Mouse (Mus musculus) midbrain, embryonic 11.5 days (tissue): ENCODE data around the gene 4930583I09Rik. TPM values are rescaled to one million over a fixed set of nuclear protein-coding genes. Genes with fewer than 3 reads are reported as not detected.

Experiments
- ATAC-seq: fragments of 200-750 bp; cut with Nextera tagmentation; 2 replicates; pipeline ENCODE4 v1.8.0; 2017; ENCODE audit warnings: moderate TSS enrichment, moderate library complexity; ENCODE audit not compliant: low FRiP score
- DNase-seq: peaks from one replicate; pipeline ENCODE4 v3.0.0; 2015; ENCODE audit warnings: low spot score; ENCODE audit errors: missing footprints
- H3K27ac ChIP-seq: fragments of 300-500 bp; sonication (generic); 2 replicates; pipeline ENCODE4 v1.5.1; 2014; ENCODE audit warnings: low read depth, low read length
- H3K27me3 ChIP-seq: fragments of 300-500 bp; sonication (generic); 2 replicates; pipeline ENCODE4 v1.6.1; 2014; ENCODE audit warnings: mild to moderate bottlenecking, low read length, moderate library complexity, mixed read lengths; ENCODE audit not compliant: control insufficient read depth, insufficient read depth
- H3K36me3 ChIP-seq: fragments of 300-500 bp; sonication (generic); 2 replicates; pipeline ENCODE4 v1.6.1; 2014; ENCODE audit warnings: mild to moderate bottlenecking, low read length, moderate library complexity, mixed read lengths; ENCODE audit not compliant: control insufficient read depth, insufficient read depth
- H3K4me1 ChIP-seq: fragments of 300-500 bp; sonication (generic); 2 replicates; pipeline ENCODE4 v1.6.1; 2014; ENCODE audit warnings: low read length; ENCODE audit not compliant: control insufficient read depth, insufficient read depth
- H3K4me2 ChIP-seq: fragments of 300-500 bp; sonication (generic); 2 replicates; pipeline ENCODE4 v1.6.1; 2014; ENCODE audit warnings: mild to moderate bottlenecking, moderate library complexity
- H3K4me3 ChIP-seq: fragments of 300-500 bp; sonication (generic); 2 replicates; pipeline ENCODE4 v1.5.1; 2014; ENCODE audit warnings: low read depth, low read length
- H3K9ac ChIP-seq: fragments of 300-500 bp; sonication (generic); 2 replicates; pipeline ENCODE4 v1.6.1; 2014; ENCODE audit warnings: low read length
- H3K9me3 ChIP-seq: fragments of 300-500 bp; sonication (generic); 2 replicates; pipeline ENCODE4 v1.6.1; 2016; ENCODE audit warnings: low read length; ENCODE audit not compliant: control insufficient read depth
- WGBS: fragments of 180-500 bp; shearing (Covaris S2); extraction: QIAGEN DNeasy Blood & Tissue Kit; methylation state at CpG from one replicate; pipeline ENCODE4 v1.1.7; 2014; 5-methylcytosine and 5-hydroxymethylcytosine counted together
- polyA plus RNA-seq: library from polyadenylated mRNA; unstranded; fragments of >200 nt; fragmentation: Nextera tagmentation; extraction: Ambion mirVana; gene quantifications from 2 replicates; pipeline ENCODE4 v1.2.1, GENCODE M21; 2014

4930583I09Rik gene
- polyA plus RNA-seq, 1 experiment from 2014 or later = not detected

DNA sequence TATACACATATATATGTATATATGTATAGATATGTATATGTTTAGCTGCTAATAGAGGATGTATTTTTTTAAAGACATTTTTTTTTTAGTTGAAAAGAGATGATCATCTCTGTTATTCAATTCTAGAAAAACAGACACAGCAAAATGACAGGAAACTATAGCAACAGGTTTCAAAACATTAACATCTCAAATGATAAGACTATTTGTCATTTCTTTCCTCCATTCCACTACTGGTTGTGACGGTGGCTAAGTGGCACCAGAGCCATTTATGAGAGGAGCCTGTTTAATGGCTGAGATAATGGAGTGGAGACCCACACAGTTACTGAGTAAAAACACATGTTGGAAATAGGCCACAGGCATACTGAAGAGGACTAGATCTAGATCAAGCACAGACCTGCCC, 49.9 kb downstream of the 4930583I09Rik start:
- no peak overlapping the region for H3K9ac ChIP-seq
- H3K4me2 ChIP-seq = no peak overlapping the region
- no peaks in the 10 kb centered on the region for H3K27me3 ChIP-seq
- H3K36me3 ChIP-seq = no peaks in the 10 kb centered on the region
- WGBS = 89% methylated on average over 1 of the region's 1 CpGs
- no peaks in the 10 kb centered on the region for H3K4me1 ChIP-seq
- no peak for DNase-seq
- ATAC-seq = no peak
- H3K4me3 ChIP-seq = no peak overlapping the region
- no peaks in the 10 kb centered on the region for H3K9me3 ChIP-seq
- no peak overlapping the region for H3K27ac ChIP-seq

Other genes starting within 250 kb of the 4930583I09Rik start
- 3.0 and 3.5 TPM in 2 replicates for gene Man2a1, start 235.3 kb downstream of the 4930583I09Rik start, polyA plus RNA-seq